Mouse (Mus musculus): ENCODE results near the gene Uvrag.

- TF ChIP-seq USF1 (IDR thresholded peaks at IDR 0.05; ENCODE audit: low read depth, low read length), result no peak
- TF ChIP-seq POLR2A (IDR thresholded peaks at IDR 0.05; ENCODE audit: control insufficient read depth in 1 of 2, insufficient read depth in 1 of 2, low read depth in 1 of 2, low read length in 2 of 2, poor library complexity in 1 of 2), result no peak
- TF ChIP-seq ZNF384 (IDR thresholded peaks at IDR 0.05; ENCODE audit: low read depth, low read length), result no peak
- no peak for TF ChIP-seq ZKSCAN1 (IDR thresholded peaks at IDR 0.05; ENCODE audit: low read depth, low read length)
- TF ChIP-seq CTCF (IDR thresholded peaks at IDR 0.05 in 2 of 3, conservative IDR thresholded peaks at IDR 0.05 in 1 of 3; ENCODE audit: control insufficient read depth in 1 of 3, insufficient read depth in 1 of 3, low read depth in 2 of 3, low read length in 3 of 3, poor library complexity in 1 of 3, severe bottlenecking in 1 of 3), result no peak
- TF ChIP-seq CHD1 (IDR thresholded peaks at IDR 0.05; ENCODE audit: low read depth, low read length), result no peak
- no peak for TF ChIP-seq UBTF (IDR thresholded peaks at IDR 0.05; ENCODE audit: borderline replicate concordance, insufficient read depth, low read depth, low read length)
- no peak for TF ChIP-seq SIN3A (IDR thresholded peaks at IDR 0.05; ENCODE audit: low read length)
- TF ChIP-seq MXI1 (IDR thresholded peaks at IDR 0.05; ENCODE audit: low read depth, low read length), result no peak
Measured at GRCm38 (mm10) chr7:99161529-99161928, 20.6 kb upstream of the Uvrag start.
